Mouse (Mus musculus) cerebellum, adult 11 months (tissue): Measurements from ENCODE around the gene Tubb1.
A peak's percentile ranks its signal among the peaks of the same experiment; 100 is the strongest.

Source experiments
- DNase-seq: peaks from one replicate; pipeline ENCODE4 v3.0.0; 2022

Gene Tubb1

DNA sequence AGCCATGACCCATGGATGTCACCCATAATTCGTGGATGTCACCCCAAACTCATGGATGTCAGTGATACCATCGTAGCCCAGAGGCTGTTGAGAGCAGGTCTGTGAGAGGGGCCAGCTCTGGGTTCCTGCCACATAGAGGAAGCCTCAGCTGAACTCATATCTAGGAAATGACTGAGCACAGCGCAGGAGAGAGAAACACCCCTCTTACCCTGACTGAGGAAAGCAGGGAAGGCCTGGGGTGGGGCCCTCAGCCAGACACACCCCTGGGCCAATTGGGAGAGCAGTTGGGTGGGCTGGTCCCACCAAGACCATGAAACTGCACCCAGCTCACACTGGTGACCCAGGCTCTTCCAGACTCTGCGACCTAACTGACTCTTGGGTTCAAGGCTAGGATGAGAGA, at the start of gene Tubb1:
Gene Tubb1 (plus strand): TSS at position 343 of the 400 bp plus-strand sequence.
- no peak for DNase-seq

DNA sequence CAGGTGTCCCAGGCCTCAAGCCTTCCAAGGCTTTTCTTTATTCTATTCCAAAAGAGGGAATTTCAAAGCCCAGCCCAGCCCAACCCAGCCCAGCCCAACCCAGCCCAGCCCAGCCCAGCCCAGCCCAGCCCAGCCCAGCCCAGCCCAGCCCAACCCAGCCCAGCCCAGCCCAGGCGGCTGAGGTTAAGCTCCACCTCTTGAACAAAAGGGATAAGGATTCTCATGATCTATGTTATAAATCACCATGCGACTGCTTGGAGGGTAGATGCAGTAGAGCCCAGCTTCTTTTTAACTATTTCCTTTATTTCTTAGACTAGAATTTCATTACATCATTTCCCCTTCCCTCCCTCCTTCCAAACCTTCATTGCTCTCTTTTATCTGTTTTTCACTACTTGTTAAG, 40.3 kb upstream of the Tubb1 start:
- no peak for DNase-seq

DNA sequence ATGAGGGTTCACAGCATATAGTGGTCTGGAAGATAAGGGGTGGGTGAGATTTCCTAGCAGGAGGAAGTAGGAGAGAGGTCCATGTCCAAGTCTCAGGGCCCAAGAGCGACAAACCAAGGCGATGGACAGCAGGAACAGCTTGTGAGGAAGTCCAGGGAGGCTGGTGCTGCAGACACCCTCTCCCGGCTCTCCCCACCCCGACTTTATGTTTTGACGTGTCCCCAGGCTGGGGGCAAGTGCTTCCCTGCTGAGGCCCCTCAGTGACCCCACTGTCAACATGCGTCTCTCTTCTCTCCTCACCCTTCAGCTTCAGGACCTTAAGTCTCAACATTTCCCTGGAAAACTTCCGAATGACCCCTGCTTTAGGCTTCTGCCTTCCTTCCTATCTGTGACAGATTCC, 37.4 kb upstream of the Tubb1 start:
- no peak for DNase-seq

DNA sequence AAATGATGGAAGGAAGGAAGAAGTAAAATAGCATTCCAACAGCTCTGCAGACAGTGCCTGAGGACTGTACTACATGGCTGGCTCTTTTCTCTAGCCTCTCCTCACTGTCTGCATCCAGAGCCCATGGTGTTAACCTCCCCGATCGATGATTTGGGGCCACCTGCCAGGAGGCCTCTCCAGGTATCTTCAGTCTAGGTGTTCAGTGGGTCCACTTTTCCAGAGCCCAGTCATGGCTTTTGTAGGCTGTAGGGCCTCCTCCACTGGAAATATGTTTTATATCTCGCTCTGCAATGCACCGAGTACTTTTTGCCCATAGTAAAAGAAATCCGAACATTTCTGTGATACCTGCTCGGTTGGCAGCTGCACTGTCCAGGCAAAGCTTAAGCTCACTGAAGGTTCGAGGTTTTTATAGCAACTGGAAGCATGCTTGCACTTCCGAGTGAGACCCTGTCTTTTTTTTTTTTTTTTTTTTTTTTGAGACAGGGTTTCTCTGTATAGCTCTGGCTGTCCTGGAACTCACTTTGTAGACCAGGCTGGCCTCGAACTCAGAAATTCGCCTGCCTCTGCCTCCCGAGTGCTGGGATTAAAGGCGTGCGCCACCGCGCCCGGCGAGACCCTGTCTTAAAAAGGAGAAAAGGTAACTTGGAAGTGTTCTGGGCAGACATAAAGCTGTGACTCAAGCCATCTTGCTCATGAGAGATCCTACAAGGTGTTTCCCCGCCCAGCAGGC, 35.3 kb upstream of the Tubb1 start:
- DNase-seq: no peak

DNA sequence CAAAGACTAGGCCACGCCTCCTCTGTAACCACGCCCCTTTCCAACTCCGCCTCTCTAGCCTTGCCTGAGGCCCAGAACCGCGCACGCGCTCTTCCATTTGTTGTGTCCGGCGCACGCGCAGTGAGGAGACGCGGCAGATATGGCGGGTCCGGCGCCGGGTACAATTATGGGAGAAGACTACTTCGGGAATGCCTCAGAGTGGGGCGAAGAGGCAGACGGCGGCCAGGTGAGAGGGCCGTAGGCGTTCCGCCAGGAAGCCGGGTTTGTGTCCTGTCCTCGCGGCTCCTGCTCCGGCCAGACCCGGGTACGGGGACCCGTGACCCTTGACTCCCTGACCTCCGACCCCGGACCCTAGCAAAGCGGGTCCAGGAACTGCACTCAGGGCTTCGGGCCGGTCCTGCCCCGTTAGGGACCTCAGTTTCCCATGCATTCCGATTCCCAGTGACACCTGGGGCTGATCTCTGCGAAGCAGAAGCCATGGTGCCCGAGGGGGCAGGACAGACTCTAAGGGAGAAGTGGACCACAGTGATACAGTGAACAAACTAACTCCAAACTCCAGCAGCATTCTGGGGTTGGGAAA, 34.7 kb upstream of the Tubb1 start, which contains the start of gene Nelfcd:
Gene Nelfcd (plus strand): TSS at position 74 of the 580 bp plus-strand sequence.
- peak; percentile 93 for DNase-seq

DNA sequence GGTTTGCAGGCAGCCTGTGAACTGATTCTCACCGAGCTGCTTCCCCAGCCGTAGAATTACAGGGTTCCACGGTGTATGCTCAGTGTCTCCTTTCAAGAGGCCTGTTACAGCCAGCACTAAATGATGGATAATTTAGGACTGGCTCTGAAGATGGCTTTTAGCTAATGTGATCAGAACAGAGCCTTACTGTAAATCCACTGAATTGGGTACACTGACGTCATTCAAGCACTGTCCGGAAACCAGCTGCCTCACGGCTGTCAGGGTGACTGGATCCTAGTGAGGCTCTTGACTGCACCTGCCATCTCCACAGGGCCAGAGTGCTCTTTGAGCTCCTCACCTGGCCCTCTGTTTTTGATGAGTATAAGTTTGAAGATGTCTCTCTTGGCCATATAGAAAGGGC, 29.4 kb upstream of the Tubb1 start:
- no peak for DNase-seq

DNA sequence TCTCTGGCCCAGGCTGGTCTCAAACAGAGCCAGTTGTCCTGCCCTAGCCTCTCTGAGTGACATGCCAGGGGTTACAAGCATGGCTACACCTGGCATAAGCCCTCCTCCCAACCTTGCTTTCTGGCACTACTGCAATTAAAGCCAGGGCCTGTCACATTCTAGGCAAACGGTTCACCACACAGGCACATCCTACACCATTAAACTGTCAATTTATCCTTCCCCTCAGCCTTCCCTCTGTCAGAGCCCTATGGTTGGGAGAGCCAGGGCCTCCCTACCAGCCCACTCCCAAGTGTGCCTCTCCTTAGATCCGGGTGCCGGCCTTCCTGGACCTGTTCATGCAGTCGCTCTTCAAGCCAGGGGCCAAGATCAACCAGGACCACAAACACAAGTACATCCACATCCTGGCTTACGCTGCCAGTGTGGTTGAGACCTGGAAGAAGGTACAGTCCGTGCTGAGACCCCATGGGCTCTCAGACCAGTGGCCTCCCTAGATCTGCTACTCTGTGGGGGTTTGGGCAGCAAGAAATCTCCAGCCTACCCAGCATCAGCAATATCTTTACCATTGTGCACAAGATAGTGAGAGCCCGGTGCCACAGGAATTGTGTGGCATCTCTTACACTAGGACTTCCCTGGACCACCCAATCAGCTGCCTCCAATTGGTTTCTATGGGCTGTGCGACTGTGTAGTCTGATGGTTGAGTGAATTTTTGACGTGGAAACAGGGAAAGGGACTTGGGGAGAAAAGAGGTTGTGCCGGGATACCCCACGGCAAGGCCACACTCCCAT, 26.0 kb upstream of the Tubb1 start:
- DNase-seq: no peak

DNA sequence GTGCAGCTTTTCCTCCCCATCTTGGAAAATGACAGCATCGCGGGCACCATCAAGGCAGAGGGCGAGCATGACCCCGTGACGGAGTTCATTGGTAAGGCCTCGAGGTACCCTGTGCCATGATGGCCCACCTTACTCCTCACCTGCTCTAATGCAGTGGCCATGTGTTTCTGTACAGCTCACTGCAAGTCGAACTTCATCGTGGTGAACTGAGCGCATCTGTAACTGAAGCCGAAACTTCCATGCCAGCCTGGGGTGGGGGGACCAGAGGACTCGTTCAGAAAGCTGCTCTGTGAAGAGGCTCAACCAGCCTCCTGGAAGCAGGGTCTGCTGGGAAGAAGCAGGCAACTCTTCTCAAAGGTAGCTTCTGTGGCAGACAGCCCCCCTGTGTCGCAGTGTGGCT, 23.6 kb upstream of the Tubb1 start:
- no peak for DNase-seq

DNA sequence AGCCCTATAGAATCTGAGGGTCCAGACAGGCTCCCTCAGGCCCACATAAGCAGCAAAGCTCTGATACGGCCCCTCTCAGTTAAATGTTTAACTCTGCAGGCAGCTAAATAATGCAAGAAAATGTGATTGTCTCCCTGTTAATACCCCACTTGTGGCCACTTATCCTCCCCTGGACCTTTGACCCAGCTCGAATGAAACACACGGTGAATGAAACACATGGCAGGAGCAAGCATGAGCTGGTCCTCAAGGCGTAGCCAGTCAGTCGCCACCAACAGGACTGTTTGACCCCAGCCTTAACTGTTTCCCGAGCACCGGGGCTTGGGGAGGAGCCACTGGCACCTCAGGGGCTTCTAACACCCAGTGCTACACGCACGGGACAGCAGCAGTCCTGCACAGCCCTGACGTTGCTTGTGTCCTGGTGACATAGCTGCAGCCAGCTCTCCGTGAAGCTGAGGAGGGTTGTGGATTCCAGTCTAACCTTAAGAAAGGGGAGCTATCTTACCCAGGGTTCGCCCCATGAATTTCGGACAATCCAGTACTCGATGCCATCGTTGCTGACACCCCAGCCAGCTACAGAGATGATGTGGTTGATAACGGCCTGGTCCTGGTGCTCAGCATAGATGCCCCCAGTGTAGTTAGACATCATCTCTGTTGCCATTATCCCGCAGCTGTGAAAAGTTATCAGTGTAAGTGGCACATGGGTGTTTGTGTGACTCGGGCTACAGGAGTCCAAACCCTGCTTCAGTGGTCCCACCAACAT, 22.2 kb upstream of the Tubb1 start:
- DNase-seq: no peak

DNA sequence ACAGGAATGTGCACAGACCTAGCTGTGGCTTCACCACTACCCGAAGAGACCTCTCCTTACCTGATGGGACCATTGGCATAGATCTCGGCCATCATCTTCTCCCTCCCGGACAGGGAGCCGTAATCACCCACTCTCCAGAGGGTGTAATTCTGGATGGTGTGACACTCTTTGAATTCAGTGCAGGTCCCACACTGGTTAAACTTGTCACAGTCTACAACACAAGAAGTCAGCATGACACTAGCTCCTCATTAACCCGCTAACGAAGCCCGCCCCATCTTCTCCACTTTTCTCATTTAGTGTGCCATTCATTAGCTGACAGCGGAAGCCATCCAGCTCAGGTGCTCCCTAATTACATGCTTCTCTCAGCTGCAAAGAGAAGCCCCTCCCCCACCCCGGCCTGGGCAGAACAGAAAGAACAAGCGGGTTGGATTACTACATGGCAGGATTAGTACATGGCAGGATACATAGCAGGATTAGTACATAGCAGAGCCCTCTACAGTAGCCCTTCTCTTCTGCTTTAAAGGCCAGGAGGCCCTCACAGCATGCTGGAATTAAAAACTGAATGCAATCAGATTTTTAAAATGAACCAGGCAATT, 21.4 kb upstream of the Tubb1 start:
- DNase-seq: no peak

DNA sequence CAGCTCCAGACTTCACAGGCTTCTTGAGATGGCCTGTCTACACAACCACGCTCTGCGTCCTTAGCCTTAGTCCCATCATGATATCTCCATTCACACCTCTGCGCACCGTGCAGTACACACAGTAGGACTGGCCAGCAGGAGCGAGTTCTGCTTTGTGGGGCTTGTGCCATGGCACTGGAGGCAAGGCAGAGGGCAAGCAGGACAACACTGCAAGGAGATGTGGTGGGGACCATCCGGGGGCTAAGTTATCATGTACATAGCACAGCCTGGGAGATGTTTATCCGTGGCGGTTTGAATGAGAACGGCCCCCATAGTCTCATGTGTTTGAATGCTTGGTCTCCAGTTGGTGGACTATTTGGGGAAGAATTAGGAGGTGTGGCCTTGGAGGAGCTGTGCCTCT, 15.6 kb upstream of the Tubb1 start:
- DNase-seq: no peak

DNA sequence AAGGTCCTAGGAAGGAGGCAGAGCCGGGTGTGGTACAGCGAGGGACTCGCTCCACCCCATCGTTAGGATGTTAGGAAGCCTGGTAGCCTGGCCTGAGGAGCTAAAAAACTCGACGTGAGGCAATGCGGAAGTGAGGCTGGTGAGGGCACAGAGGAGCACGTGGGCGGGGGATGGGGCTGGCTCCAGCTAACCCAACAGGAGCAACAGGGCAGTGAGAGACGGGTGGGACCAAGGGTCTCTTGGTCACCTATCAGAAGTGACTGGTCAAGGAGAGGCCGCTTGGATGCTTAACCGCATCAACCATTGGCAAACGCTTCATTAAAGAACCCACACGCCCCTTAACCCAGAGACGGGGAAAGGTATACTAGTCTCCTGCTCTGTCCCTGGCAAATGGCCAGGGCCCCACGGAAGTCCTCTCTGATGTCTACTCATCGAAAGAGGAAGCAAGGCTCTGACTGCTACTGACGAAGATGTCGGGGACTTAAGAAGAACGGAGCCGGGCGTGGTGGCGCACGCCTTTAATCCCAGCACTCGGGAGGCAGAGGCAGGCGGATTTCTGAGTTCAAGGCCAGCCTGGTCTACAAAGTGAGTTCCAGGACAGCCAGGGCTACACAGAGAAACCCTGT, 14.3 kb upstream of the Tubb1 start:
- DNase-seq: no peak

DNA sequence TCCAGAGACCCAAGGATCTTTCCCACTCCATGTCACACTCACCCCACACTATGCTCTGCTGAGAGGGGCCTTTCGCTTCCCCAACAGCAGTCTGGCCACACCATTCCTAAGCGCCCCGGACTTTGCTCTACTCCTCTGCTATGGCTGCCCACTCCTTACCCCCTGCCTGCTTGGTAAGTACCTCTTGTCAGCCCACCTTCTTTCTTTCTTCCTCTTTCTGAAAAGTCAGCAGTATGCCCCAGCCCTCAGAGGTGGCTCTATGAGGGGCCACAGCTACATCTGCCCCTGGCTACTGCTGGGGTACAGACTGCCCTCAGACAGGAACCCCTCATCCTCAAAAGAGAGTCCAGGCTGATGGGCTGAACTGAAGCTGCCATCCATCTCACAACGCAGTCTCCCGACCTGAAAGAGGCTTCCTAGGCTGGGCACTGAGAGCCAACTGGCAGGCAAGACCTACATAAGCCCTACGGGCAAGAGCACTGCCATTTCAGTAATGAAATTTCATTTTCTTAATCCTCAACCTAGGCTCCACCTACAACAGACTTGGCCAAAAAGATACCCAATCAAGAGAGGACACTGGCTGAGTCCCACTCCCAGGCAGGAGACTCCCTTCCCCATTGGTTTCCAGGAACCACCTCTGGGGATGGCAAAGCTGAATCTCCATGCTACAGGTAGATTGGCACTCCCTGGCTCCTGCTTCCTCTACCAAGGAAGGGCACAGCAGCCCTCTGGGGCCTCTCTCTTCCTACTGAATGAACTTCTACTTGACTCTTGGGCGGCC, 13.4 kb upstream of the Tubb1 start:
- no peak for DNase-seq

DNA sequence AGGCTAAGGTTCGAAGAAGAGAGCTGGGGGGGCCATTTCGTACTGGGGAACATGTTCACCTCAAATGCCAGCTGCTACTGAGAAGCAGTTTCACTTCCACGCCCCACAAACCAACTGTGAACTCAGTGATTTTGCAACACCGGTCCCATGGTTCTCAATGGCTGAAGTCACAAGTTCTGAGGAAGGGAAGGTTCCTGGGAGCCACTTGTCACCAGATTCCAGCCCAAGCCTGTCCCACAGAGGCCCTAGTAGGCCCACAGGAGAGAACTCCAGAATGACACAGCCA, 12.9 kb upstream of the Tubb1 start:
- DNase-seq: no peak

DNA sequence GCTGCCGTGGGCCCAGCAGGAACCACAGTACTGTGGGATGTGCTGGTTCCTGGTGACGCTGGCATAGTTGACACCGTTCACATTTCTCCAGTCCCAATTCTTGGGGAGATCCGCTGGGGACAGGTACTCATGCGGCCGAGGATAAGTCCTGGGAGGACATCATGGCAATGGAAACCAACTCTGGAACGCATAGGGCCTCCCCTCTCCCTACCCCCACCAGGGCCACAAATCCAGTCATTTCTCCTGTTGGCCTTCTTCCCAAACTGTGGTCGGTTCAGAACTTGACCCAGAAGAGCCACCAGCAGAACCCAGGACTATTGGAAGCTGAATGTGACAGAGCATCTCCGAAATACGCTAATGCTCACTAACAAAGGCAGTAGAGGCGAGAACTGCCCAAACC, 12.3 kb upstream of the Tubb1 start:
- DNase-seq: no peak

DNA sequence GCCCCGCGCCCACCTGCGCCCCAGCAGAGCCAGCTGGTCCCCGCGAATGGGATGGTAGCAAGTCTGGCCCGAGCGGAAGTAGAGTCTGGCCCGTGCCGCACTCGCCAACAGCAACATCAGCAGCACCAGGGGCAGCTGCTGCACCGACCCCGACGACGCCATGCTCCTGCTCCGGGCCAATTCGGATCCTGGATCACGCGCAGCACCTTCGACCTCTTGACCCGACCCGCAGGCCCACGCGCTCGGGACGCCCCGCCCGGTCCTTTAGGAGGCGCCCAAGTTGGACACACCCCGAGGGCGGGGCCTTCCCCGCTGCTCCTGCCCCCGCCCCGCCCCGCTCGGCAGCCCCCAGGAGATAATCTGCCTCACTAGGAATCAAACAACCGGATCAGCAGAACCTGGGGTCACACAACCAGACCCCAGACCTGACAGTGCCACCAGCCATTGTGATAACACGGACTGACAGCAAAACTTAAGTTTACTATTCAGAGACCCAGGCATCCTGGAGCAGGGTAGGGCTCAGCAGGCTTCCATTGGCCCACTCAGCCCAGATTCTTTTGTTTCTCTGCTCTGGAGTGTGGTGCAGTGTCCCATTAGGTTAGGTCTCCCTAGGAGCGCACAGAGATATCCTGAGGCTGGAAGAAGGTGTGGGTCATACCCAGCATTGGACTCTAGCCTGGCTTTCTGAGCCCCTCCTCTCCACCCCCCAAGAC, 11.6 kb upstream of the Tubb1 start, which contains the start of gene Ctsz:
Gene Ctsz (minus strand): TSS at position 303 of the 713 bp plus-strand sequence.
- peak; percentile 50 for DNase-seq

DNA sequence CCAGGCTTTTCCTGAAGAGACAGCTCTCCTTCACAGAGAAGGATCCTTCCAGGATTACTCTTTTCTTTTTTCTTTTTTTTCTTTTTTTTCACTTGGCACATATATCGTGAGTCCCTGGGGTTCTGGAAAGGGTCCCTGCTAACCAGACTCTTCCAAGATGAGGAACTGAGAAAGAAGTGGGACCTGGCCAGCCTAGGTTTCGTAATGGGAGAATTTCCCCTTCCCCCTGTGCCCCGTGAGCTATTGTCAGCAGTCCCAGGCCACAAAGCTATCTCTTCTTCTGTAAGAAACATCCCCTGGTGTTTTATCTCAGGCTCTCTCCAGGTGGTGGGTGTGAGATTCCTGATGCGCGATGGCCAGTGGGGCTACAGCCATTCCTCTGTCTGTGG, 11.1 kb upstream of the Tubb1 start:
- DNase-seq: no peak

DNA sequence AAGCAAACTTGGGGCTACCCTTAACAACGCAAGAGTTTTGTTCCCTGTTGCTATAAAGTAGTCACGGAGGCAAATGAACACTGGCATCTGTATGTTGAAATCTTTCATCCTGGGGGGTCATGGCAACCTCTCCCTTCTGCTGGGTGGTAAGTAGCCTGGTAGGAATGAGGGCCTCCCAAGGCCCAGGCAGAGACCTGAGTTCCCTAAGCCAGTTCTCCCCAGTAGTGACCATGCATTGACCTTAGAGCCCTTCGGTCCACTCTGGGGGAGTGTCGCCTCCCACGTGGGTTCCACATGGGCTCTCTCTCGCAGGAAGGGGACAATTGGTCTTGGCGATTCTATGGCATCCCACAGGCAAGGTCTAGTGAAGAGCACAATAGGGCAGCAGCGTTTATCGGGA, 10.5 kb upstream of the Tubb1 start:
- DNase-seq: no peak

DNA sequence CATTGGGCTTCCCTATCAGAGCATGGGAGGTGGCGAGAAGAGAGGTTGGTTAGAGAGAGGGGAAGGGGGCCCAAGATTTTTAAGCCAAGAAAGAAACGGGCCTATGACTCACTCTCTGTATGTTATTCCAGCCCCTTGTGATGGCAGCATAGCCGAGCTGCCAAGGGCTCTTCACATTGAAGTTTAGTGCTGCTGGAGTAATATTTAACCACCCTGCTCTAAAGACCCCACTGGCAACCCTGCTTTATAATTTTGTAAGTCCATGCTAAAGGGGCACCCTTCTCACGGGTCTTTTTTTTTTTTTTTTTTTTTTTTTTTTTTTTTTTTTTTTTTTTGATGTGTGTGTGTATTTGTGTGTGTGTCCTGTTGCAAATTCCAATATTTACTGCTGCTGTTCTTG, 8.6 kb upstream of the Tubb1 start:
- DNase-seq: no peak

DNA sequence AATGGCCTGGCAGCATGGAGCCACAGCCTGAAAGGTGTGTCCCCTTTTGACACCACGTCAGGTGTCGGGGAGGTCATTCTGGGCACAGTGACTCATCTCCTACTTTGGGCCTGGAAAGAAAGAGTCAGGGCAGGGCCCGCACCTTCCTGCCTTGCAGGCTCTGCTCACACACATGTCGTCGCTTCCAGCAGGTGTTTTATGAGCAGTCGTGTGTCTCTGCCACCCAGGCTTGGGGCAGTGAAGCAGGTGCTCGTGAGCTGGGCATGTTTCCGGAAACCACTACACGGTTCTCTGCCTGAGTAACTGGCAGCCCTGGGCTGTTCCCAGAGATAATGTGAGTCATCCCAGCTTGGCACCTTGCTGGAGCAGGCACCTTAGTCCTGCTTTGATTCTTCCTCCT, 8.0 kb upstream of the Tubb1 start:
- no peak for DNase-seq

DNA sequence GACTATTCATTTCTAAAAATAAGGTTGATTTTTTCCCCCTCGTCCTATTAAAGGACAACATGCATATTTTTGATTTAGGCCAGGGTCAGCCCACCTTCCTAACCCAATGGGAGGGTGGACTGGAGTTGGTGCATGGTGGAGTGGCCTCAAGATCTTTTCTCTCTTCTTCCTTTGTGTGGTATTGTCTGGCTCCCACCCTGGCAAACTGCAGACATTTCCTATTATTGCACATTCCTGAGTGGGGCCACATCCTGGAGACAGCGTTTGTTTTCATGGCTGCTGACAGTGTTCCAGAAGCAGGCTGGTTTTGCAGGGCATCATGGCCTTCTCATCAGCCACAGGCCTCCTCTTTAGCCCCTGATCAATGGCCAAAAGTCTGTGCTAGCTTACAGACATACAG, 7.4 kb upstream of the Tubb1 start:
- DNase-seq: no peak
